Mouse (Mus musculus) heart, embryonic 13.5 days (tissue): ENCODE data around the gene Fbxo10. TPM values are rescaled to one million over a fixed set of nuclear protein-coding genes. Genes with fewer than 3 reads are reported as not detected.
"Not testable (repeated sequence)": the region's sequence is repeated elsewhere in the genome, so short reads cannot be mapped to it uniquely, and the experiment has no call there.

Experiments used
- ATAC-seq: fragments of 200-750 bp; cut with Nextera tagmentation; 2 replicates; pipeline ENCODE4 v1.8.0; 2017; ENCODE audit warnings: moderate TSS enrichment; ENCODE audit not compliant: insufficient number of reproducible peaks, low FRiP score, low TSS enrichment; ENCODE audit errors: extremely low read depth
- H3K27ac ChIP-seq: fragments of 300-500 bp; sonication (generic); replicated peaks from 2 replicates; pipeline ENCODE4 v1.5.1; 2015; ENCODE audit warnings: moderate library complexity, mild to moderate bottlenecking, inconsistent platforms
- H3K27me3 ChIP-seq: fragments of 300-500 bp; sonication (generic); replicated peaks from 2 replicates; pipeline ENCODE4 v1.6.1; 2015; ENCODE audit warnings: mild to moderate bottlenecking, inconsistent platforms
- H3K36me3 ChIP-seq: fragments of 300-500 bp; sonication (generic); 2 replicates; pipeline ENCODE4 v1.6.1; 2015; ENCODE audit warnings: mild to moderate bottlenecking, inconsistent platforms
- H3K4me1 ChIP-seq: fragments of 300-500 bp; sonication (generic); 2 replicates; pipeline ENCODE4 v1.6.1; 2015; ENCODE audit warnings: inconsistent platforms
- H3K4me2 ChIP-seq: fragments of 300-500 bp; sonication (generic); 2 replicates; pipeline ENCODE4 v1.6.1; 2015; ENCODE audit warnings: inconsistent platforms, mild to moderate bottlenecking, moderate library complexity
- H3K4me3 ChIP-seq: fragments of 300-500 bp; sonication (generic); 2 replicates; pipeline ENCODE4 v1.5.1; 2015; ENCODE audit warnings: moderate library complexity, mild to moderate bottlenecking, inconsistent platforms
- H3K9ac ChIP-seq: fragments of 300-500 bp; sonication (generic); 2 replicates; pipeline ENCODE4 v1.6.1; 2015; ENCODE audit warnings: inconsistent platforms, mild to moderate bottlenecking, moderate library complexity
- H3K9me3 ChIP-seq: fragments of 300-500 bp; sonication (generic); 2 replicates; pipeline ENCODE4 v1.6.1; 2016; ENCODE audit warnings: inconsistent platforms
- WGBS: fragments of 180-500 bp; shearing (Covaris S2); methylation state at CpG from one replicate; pipeline ENCODE4 v1.1.7; 2015; ENCODE audit warnings: mixed read lengths; 5-methylcytosine and 5-hydroxymethylcytosine counted together
- polyA plus RNA-seq: library from polyadenylated mRNA; unstranded; fragments of >200 nt; fragmentation: Nextera tagmentation; extraction: Ambion mirVana; gene quantifications from 2 replicates; pipeline ENCODE4 v1.2.1, GENCODE M21; 2015

Fbxo10 gene
- polyA plus RNA-seq, 1 experiment from 2014 or later: 15.6 TPM

DNA sequence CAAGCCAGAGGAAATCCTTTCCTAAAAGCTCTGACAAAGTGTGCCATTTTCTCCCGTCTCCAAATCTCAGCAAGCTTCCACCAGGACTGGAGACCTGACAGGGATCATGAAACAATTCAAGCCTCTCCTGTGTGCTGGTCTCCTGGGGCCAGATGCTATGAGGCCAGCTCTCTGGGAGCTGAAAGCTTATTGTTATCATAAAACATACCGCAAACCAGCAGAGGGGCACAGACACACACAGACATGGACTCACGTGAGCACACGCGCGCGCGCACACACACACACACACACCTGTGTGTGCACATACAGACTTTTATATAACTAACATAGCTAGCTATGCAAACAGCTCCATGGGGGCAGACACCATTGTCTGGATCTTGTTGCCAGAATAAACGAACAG is 1.5 kb downstream of the Fbxo10 start:
- peaks cover 23% of the 10 kb centered on the region for H3K4me1 ChIP-seq
- 68% methylated on average over 9 of the region's 9 CpGs for WGBS
- peaks cover 14% of the 10 kb centered on the region for H3K36me3 ChIP-seq
- H3K27me3 ChIP-seq: no peaks in the 10 kb centered on the region
- H3K4me2 ChIP-seq: peak overlapping the region; percentile 79
- peak overlapping the region; percentile 95 for H3K4me3 ChIP-seq
- H3K9me3 ChIP-seq: no peaks in the 10 kb centered on the region
- ATAC-seq: no peak
- peak overlapping the region; percentile 61 for H3K27ac ChIP-seq
- H3K9ac ChIP-seq: peak overlapping the region; percentile 99

DNA sequence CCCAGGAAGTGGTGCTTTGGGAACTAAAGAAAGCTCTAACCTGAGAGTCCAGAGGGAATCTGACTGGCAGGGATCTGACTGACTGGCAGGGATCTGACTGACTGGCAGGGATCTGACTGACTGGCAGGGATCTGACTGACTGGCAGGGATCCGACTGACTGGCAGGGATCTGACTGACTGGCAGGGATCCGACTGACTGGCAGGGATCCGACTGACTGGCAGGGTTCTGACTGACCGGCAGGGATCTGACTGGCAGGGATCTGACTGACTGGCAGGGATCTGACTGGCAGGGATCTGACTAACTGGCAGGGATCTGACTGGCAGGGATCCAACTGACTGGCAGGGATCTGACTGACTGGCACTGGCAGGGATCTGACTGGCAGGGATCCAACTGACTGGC is 3.4 kb downstream of the Fbxo10 start:
- H3K27me3 ChIP-seq, H3K4me2 ChIP-seq, H3K27ac ChIP-seq, H3K4me3 ChIP-seq, H3K9me3 ChIP-seq, H3K9ac ChIP-seq, ATAC-seq: not testable (repeated sequence)
- WGBS: 85% methylated on average over 4 of the region's 4 CpGs
- Histone ChIP-seq H3K4me1 (peaks cover 23% of the 10 kb centered on the region), H3K36me3 (peaks cover 17% of the 10 kb centered on the region)

DNA sequence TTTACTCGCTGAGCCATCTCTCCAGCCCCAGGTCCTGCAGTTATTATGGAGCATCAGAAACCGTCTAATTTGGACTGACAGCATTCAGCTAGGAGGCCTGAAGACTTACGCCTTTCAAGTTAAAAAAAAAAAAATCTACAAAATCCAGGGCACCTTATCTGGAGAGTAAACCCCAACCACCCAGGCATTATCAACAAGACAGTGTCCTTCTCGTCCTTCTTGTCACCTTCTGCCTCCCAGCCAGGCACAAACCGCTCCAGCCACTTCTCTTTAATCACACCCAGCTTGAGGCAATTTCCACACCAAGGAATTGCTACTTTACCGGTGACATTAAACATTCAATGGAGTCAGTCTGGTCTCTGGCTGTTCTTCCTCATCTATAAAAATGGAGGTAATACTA is 10.9 kb downstream of the Fbxo10 start:
- no peak overlapping the region for H3K4me2 ChIP-seq
- H3K9ac ChIP-seq: no peak overlapping the region
- H3K27me3 ChIP-seq: no peaks in the 10 kb centered on the region
- no peak for ATAC-seq
- H3K4me1 ChIP-seq: peaks cover 26% of the 10 kb centered on the region
- H3K4me3 ChIP-seq: no peak overlapping the region
- 49% methylated on average over 6 of the region's 6 CpGs for WGBS
- H3K27ac ChIP-seq: no peak overlapping the region
- H3K9me3 ChIP-seq: no peaks in the 10 kb centered on the region
- peaks cover 15% of the 10 kb centered on the region for H3K36me3 ChIP-seq

GRCm38 (mm10) chr4:45072261-45072973 is 12.0 kb downstream of the Fbxo10 start:
- Histone ChIP-seq H3K9ac (no peak overlapping the region), H3K9me3 (no peaks in the 10 kb centered on the region), H3K27ac (no peak overlapping the region), H3K4me2 (no peak overlapping the region), H3K4me1 (peaks cover 29% of the 10 kb centered on the region), H3K27me3 (no peaks in the 10 kb centered on the region), H3K4me3 (no peak overlapping the region), H3K36me3 (peaks cover 10% of the 10 kb centered on the region; the same call in 1 of the 2 replicates)
- WGBS: 69% methylated on average over 15 of the region's 15 CpGs
- ATAC-seq: no peak

GRCm38 (mm10) chr4:45067742-45068141 is 16.7 kb downstream of the Fbxo10 start:
- Histone ChIP-seq H3K36me3 (peaks cover 10% of the 10 kb centered on the region; the same call in 1 of the 2 replicates), H3K4me3 (no peak overlapping the region), H3K27ac (no peak overlapping the region), H3K27me3 (no peaks in the 10 kb centered on the region), H3K4me1 (peaks cover 22% of the 10 kb centered on the region), H3K9ac (no peak overlapping the region), H3K9me3 (no peaks in the 10 kb centered on the region), H3K4me2 (no peak overlapping the region)
- 75% methylated on average over 4 of the region's 4 CpGs for WGBS
- ATAC-seq: no peak

DNA sequence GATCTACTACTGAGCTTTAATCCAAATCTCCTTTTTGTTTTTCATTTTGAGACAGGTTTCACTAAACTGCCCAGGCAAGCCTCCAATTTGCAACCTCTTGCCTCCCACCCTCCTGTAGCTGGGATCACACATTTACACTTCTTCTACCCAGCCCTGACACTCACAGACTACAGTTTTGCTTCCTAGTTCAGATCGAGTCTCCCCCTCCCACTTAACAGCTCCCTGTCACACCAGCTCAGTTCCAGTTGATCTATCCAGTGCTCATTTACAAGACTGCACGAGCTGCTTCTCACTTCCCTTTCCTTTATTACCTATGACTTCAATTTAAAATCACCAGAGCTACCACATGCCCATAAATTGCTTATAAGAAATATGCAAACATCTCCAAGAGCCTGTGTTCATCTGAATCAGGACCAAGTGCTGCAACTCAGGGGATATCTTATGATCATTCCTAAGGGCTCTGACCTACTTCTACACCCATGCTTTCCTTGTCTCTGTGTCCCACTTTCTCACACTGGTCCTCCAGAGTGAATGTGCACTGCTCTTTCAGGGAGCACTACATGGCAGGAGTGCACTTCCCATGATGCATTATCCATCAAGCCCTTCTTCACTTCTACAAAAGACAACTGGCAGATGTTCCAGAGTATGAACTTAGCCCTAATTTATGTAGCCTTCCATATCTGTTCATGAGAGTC is 18.2 kb downstream of the Fbxo10 start:
- Histone ChIP-seq H3K36me3 (peaks cover 14% of the 10 kb centered on the region), H3K4me3 (no peak overlapping the region), H3K4me1 (peaks cover 18% of the 10 kb centered on the region), H3K9me3 (no peaks in the 10 kb centered on the region), H3K27me3 (no peaks in the 10 kb centered on the region), H3K9ac (no peak overlapping the region), H3K27ac (no peak overlapping the region), H3K4me2 (no peak overlapping the region)
- no peak for ATAC-seq
- WGBS: 32% methylated on average over 2 of the region's 2 CpGs

GRCm38 (mm10) chr4:45064577-45064976 is 19.8 kb downstream of the Fbxo10 start:
- Histone ChIP-seq H3K9me3 (no peaks in the 10 kb centered on the region), H3K4me2 (no peak overlapping the region), H3K4me3 (no peak overlapping the region), H3K27me3 (no peaks in the 10 kb centered on the region), H3K9ac (no peak overlapping the region), H3K27ac (no peak overlapping the region), H3K36me3 (peaks cover 30% of the 10 kb centered on the region), H3K4me1 (peaks cover 10% of the 10 kb centered on the region)
- 78% methylated on average over 2 of the region's 2 CpGs for WGBS
- no peak for ATAC-seq

GRCm38 (mm10) chr4:45063836-45064235 is 20.6 kb downstream of the Fbxo10 start:
- H3K4me3 ChIP-seq, ATAC-seq, H3K27me3 ChIP-seq, H3K4me2 ChIP-seq, H3K9me3 ChIP-seq, H3K4me1 ChIP-seq, H3K27ac ChIP-seq, H3K9ac ChIP-seq: not testable (repeated sequence)
- 71% methylated on average over 1 of the region's 1 CpGs for WGBS
- H3K36me3 ChIP-seq: peaks cover 38% of the 10 kb centered on the region

GRCm38 (mm10) chr4:45055451-45055850 is 29.0 kb downstream of the Fbxo10 start:
- no peaks in the 10 kb centered on the region for H3K9me3 ChIP-seq
- peaks cover 53% of the 10 kb centered on the region for H3K36me3 ChIP-seq
- H3K27ac ChIP-seq: peak overlapping the region; percentile 39; the same call in 1 of the 2 replicates
- peaks cover 12% of the 10 kb centered on the region for H3K4me1 ChIP-seq
- ATAC-seq: no peak
- 62% methylated on average over 8 of the region's 8 CpGs for WGBS
- no peak overlapping the region for H3K4me3 ChIP-seq
- no peak overlapping the region for H3K4me2 ChIP-seq
- H3K9ac ChIP-seq: no peak overlapping the region; the same call in 1 of the 2 replicates
- no peaks in the 10 kb centered on the region for H3K27me3 ChIP-seq

GRCm38 (mm10) chr4:45054862-45055261 is 29.5 kb downstream of the Fbxo10 start:
- peaks cover 53% of the 10 kb centered on the region for H3K36me3 ChIP-seq
- H3K4me1 ChIP-seq: peaks cover 16% of the 10 kb centered on the region
- H3K27ac ChIP-seq: peak overlapping the region; percentile 39; the same call in 1 of the 2 replicates
- H3K9ac ChIP-seq: no peak overlapping the region; the same call in 1 of the 2 replicates
- 42% methylated on average over 3 of the region's 3 CpGs for WGBS
- H3K27me3 ChIP-seq: no peaks in the 10 kb centered on the region
- no peak overlapping the region for H3K4me2 ChIP-seq
- no peaks in the 10 kb centered on the region for H3K9me3 ChIP-seq
- no peak for ATAC-seq
- no peak overlapping the region for H3K4me3 ChIP-seq

DNA sequence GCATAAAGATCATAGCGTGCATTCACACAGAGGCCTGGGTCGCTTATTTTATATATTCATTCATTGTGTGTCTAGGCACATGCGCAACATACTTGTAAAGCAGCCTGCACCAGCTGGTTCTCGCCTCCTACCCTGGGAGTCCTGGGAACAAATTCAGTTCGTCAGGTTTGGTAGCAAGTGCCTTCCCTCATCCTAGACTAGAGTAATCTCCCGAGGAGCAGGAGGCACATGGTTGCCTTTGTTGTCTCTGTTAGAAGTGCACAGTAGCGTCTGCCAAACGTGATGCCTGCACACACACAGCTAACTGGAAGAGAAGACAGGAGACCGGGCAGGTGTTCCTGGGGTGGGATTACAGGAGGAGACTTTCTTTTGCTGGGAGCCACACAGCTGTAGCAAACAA is 36.4 kb downstream of the Fbxo10 start:
- no peak overlapping the region for H3K4me3 ChIP-seq
- H3K4me1 ChIP-seq: peaks cover 28% of the 10 kb centered on the region
- no peak overlapping the region for H3K9ac ChIP-seq
- no peak overlapping the region for H3K4me2 ChIP-seq
- peak overlapping the region; percentile 76; the same call in 1 of the 2 replicates for H3K27ac ChIP-seq
- H3K27me3 ChIP-seq: no peaks in the 10 kb centered on the region
- ATAC-seq: no peak
- peaks cover 83% of the 10 kb centered on the region for H3K36me3 ChIP-seq
- H3K9me3 ChIP-seq: no peaks in the 10 kb centered on the region
- 75% methylated on average over 9 of the region's 9 CpGs for WGBS
